Mouse (Mus musculus) layer of hippocampus, adult 8-10 months (tissue): Measurements from ENCODE around the gene Gtf2a1l. TPM values are rescaled to one million over a fixed set of nuclear protein-coding genes. Genes with fewer than 3 reads are reported as not detected.

Source experiments
- total RNA-seq, 4 experiments: library from RNA; stranded (reverse); gene quantifications; 2 replicates each; pipeline ENCODE4 v1.2.4; 2022

Gene Gtf2a1l
- total RNA-seq, 4 experiments from 2014 or later, result 0.34 TPM; not detected in 3

Other genes with a start within 250 kb of the Gtf2a1l start
- 10 to 100 TPM; 22.9 to 25.2 (median 24.0) TPM for gene Foxn2, start 227.9 kb upstream of the Gtf2a1l start, total RNA-seq
- gene Ppp1r21, start 138.5 kb upstream of the Gtf2a1l start, total RNA-seq, result 10 to 100 TPM; 71.9 to 83.2 (median 78.0) TPM
- gene Ston1, start 71.0 kb upstream of the Gtf2a1l start, total RNA-seq, result 10 to 100 TPM; 11.3 to 16.7 (median 15.4) TPM
- under 1 TPM in 3 of 4 experiments, not detected in 1; 0.08 to 0.45 (median 0.19) TPM for gene Lhcgr, start 123.3 kb downstream of the Gtf2a1l start, total RNA-seq